Mouse (Mus musculus) embryo, embryonic 11.5 days (tissue): ENCODE data around the gene Nrxn1.

ENCODE experiments used
- DNase-seq: peaks from one replicate; pipeline ENCODE4 v3.0.0-alpha.2; 2012; ENCODE audit warnings: low read depth, low spot score

The Nrxn1 gene

GRCm38 (mm10) chr17:91093042-91093080 lies at the start of gene Nrxn1:
Gene Nrxn1 (minus strand): TSS chr17:91093071.
- DNase-seq: no peak

GRCm38 (mm10) chr17:91136859-91137258 lies 44.0 kb upstream of the Nrxn1 start:
- no peak for DNase-seq

GRCm38 (mm10) chr17:91112880-91113628 lies 20.2 kb upstream of the Nrxn1 start:
- DNase-seq: no peak

- no peak for DNase-seq
These were observed 19.2 kb upstream of the Nrxn1 start for GRCm38 (mm10) chr17:91112085-91112484.

- DNase-seq: no peak
These were observed 407 bp upstream of the Nrxn1 start for GRCm38 (mm10) chr17:91093081-91093875.

- DNase-seq: peak; percentile 61
These were observed 340 bp downstream of the Nrxn1 start for GRCm38 (mm10) chr17:91092421-91093041.

- DNase-seq: no peak
These were observed 2.2 kb downstream of the Nrxn1 start for GRCm38 (mm10) chr17:91090631-91091030.

GRCm38 (mm10) chr17:91088991-91089390 lies 3.9 kb downstream of the Nrxn1 start:
- no peak for DNase-seq

GRCm38 (mm10) chr17:91088037-91088715 lies 4.7 kb downstream of the Nrxn1 start:
- no peak for DNase-seq

- DNase-seq: no peak
These were observed 6.5 kb downstream of the Nrxn1 start for GRCm38 (mm10) chr17:91086412-91086811.

GRCm38 (mm10) chr17:91085416-91085815 lies 7.5 kb downstream of the Nrxn1 start:
- no peak for DNase-seq

GRCm38 (mm10) chr17:91079096-91079495 lies 13.8 kb downstream of the Nrxn1 start:
- DNase-seq: no peak

- no peak for DNase-seq
These were observed 18.1 kb downstream of the Nrxn1 start for GRCm38 (mm10) chr17:91074780-91075179.

- DNase-seq: no peak
These were observed 59.4 kb downstream of the Nrxn1 start for GRCm38 (mm10) chr17:91033466-91033865.

GRCm38 (mm10) chr17:91025061-91025623 lies 67.7 kb downstream of the Nrxn1 start:
- DNase-seq: no peak

- DNase-seq: no peak
These were observed 85.3 kb downstream of the Nrxn1 start for GRCm38 (mm10) chr17:91007385-91008089.

GRCm38 (mm10) chr17:91000389-91000788 lies 92.5 kb downstream of the Nrxn1 start:
- DNase-seq: no peak

GRCm38 (mm10) chr17:90999667-91000154 lies 93.2 kb downstream of the Nrxn1 start:
- no peak for DNase-seq

- no peak for DNase-seq
These were observed 95.2 kb downstream of the Nrxn1 start for GRCm38 (mm10) chr17:90997714-90998113.

GRCm38 (mm10) chr17:90995436-90995835 lies 97.4 kb downstream of the Nrxn1 start:
- DNase-seq: no peak

GRCm38 (mm10) chr17:90994247-90994646 lies 98.6 kb downstream of the Nrxn1 start:
- no peak for DNase-seq
